ENCODE assay signal across 8 mouse cellular contexts in genomic region chr5:144963817-144964261, GRCm38 (mm10). TPM values are rescaled to one million over a fixed set of nuclear protein-coding genes. Genes with fewer than 3 reads are reported as not detected.
DNase-seq lines count a peak whose midpoint lies in the region; ATAC-seq and TF ChIP-seq lines count a peak whose summit lies in the region.

No protein-coding gene starts in this region.

- H3K4me3 ChIP-seq in CH12.LX (replicated peaks in 1 of 3; ENCODE audit: low read depth in 2 of 3, low read length in 2 of 3, poor library complexity in 1 of 3) = no peak overlapping the region
- H3K4me3 ChIP-seq in forebrain, embryonic 13.5 days = peak overlapping the region; percentile 84
- H3K4me3 ChIP-seq in liver, postnatal 0 days (ENCODE audit: low read depth, low read length) = no peak overlapping the region
- H3K4me3 ChIP-seq in neural tube, embryonic 11.5 days (ENCODE audit: low read depth, low read length) = no peak overlapping the region

- intact Hi-C loops in heart, postnatal 10 days (cut with DNase I) = no loop called here

- TF ChIP-seq CTCF in CH12.LX (conservative IDR thresholded peaks at IDR 0.05 in 1 of 2, IDR thresholded peaks at IDR 0.05 in 1 of 2; ENCODE audit: low read depth in 2 of 2, low read length in 2 of 2) = no peak
- TF ChIP-seq CTCF in liver, postnatal 0 days (IDR thresholded peaks at IDR 0.05; ENCODE audit: low read depth) = no peak

- peaks cover 8 to 23% of the 10 kb centered on the region in 2 experiments; a peak in 3 of 4 replicates for H3K4me1 ChIP-seq in CH12.LX (ENCODE audit: control insufficient read depth in 1 of 2, insufficient read depth in 2 of 2)
- peaks cover 27% of the 10 kb centered on the region for H3K4me1 ChIP-seq in forebrain, embryonic 13.5 days
- H3K4me1 ChIP-seq in liver, postnatal 0 days (ENCODE audit: insufficient read depth) = peaks cover 10% of the 10 kb centered on the region
- peaks cover 5% of the 10 kb centered on the region; the same call in 1 of the 2 replicates for H3K4me1 ChIP-seq in neural tube, embryonic 11.5 days (ENCODE audit: control insufficient read depth, insufficient read depth, low read length)

- TF ChIP-seq POLR2A in CH12.LX (IDR thresholded peaks at IDR 0.05; ENCODE audit: low read depth, low read length) = no peak

- no peak overlapping the region for H3K4me2 ChIP-seq in CH12.LX (ENCODE audit: insufficient read depth, low read depth, poor library complexity, severe bottlenecking)
- H3K4me2 ChIP-seq in forebrain, embryonic 13.5 days = peak overlapping the region; percentile 76
- H3K4me2 ChIP-seq in liver, postnatal 0 days (ENCODE audit: low read depth, low read length) = peak overlapping the region; percentile 48
- peak overlapping the region; percentile 9 for H3K4me2 ChIP-seq in neural tube, embryonic 11.5 days (ENCODE audit: low read depth)

- no peak overlapping the region for H3K9ac ChIP-seq in CH12.LX (ENCODE audit: insufficient read depth, low read depth)
- H3K9ac ChIP-seq in forebrain, embryonic 13.5 days = no peak overlapping the region
- H3K9ac ChIP-seq in liver, postnatal 0 days (replicated peaks) = no peak overlapping the region
- H3K9ac ChIP-seq in neural tube, embryonic 11.5 days (ENCODE audit: low read length) = no peak overlapping the region

- H3K27ac ChIP-seq in CH12.LX (ENCODE audit: insufficient read depth, low read depth) = no peak overlapping the region
- peak overlapping the region; percentile 57 for H3K27ac ChIP-seq in forebrain, embryonic 13.5 days
- H3K27ac ChIP-seq in liver, postnatal 0 days (ENCODE audit: low read depth) = no peak overlapping the region
- peak overlapping the region; percentile 46; the same call in 1 of the 2 replicates for H3K27ac ChIP-seq in neural tube, embryonic 11.5 days (ENCODE audit: low read depth, low read length)

- H3K79me2 ChIP-seq in CH12.LX (replicated peaks; ENCODE audit: control insufficient read depth, extremely low read depth, insufficient read depth, poor library complexity, severe bottlenecking) = no peaks in the 10 kb centered on the region

- no peak for TF ChIP-seq EP300 in CH12.LX (IDR thresholded peaks at IDR 0.05; ENCODE audit: low read length)
- TF ChIP-seq EP300 in liver, postnatal 0 days (IDR thresholded peaks at IDR 0.05; ENCODE audit: low read depth) = no peak

- no peak for ATAC-seq in forebrain, embryonic 13.5 days
- no peak for ATAC-seq in liver, postnatal 0 days
- peak; percentile 13; the same call in 1 of the 2 replicates for ATAC-seq in neural tube, embryonic 11.5 days (ENCODE audit: insufficient read depth, low FRiP score, low TSS enrichment)

- in situ Hi-C loops in CH12.LX (cut with MboI; ENCODE audit: low pct_ligation_motif_present, low pct_unique_long_range_greater_than_20kb, low sequenced_read_pairs) = no loop called here

- peaks cover 0 to 3% of the 10 kb centered on the region in 2 experiments for H3K36me3 ChIP-seq in CH12.LX (replicated peaks in 1 of 2; ENCODE audit: control insufficient read depth in 1 of 2, insufficient read depth in 1 of 2, low read length in 1 of 2)
- H3K36me3 ChIP-seq in forebrain, embryonic 13.5 days (ENCODE audit: poor library complexity, severe bottlenecking) = no peaks in the 10 kb centered on the region
- H3K36me3 ChIP-seq in liver, postnatal 0 days (replicated peaks; ENCODE audit: insufficient read depth, low read length) = no peaks in the 10 kb centered on the region
- no peaks in the 10 kb centered on the region for H3K36me3 ChIP-seq in neural tube, embryonic 11.5 days (ENCODE audit: control insufficient read depth, insufficient read depth, low read length)

- 7% methylated on average over 13 of the region's 13 CpGs for WGBS in forebrain, embryonic 13.5 days
- 20% methylated on average over 13 of the region's 13 CpGs for WGBS in liver, postnatal 0 days (ENCODE audit: insufficient replicate concordance)
- WGBS in neural tube, embryonic 11.5 days = 11% methylated on average over 13 of the region's 13 CpGs

- TF ChIP-seq RAD21 in CH12.LX (IDR thresholded peaks at IDR 0.05; ENCODE audit: low read depth, low read length) = no peak

- H3K27me3 ChIP-seq in CH12.LX (replicated peaks) = peaks cover 27% of the 10 kb centered on the region
- H3K27me3 ChIP-seq in forebrain, embryonic 13.5 days = 0 out of 2 replicates have a peak, but pooled peaks cover 10% of the 10 kb centered on the region
- peaks cover 11% of the 10 kb centered on the region for H3K27me3 ChIP-seq in liver, postnatal 0 days (ENCODE audit: insufficient read depth, low read length)
- no peaks in the 10 kb centered on the region for H3K27me3 ChIP-seq in neural tube, embryonic 11.5 days (ENCODE audit: control insufficient read depth, insufficient read depth, low read length)

- dilution Hi-C loops in CH12.LX (cut with MboI; ENCODE audit: extremely low pct_ligation_motif_present, extremely low pct_unique_long_range_greater_than_20kb, low sequenced_read_pairs) = no loop called here

- peak; percentile 22 for DNase-seq in CH12.LX (ENCODE audit: extremely low read depth)
- DNase-seq in adrenal gland, postnatal 36 days = peak; percentile 52 to 69
- DNase-seq in heart, postnatal 10 days = peak; percentile 68 to 75
- peak; percentile 74 for DNase-seq in kidney, postnatal 14 days
- peak; percentile 58 for DNase-seq in liver, postnatal 0 days
- DNase-seq in neural tube, embryonic 11.5 days (ENCODE audit: low spot score) = peak; percentile 61
- peak; percentile 33 to 56 for DNase-seq in thymus, adult 18-20 months

- no peaks in the 10 kb centered on the region for H3K9me3 ChIP-seq in CH12.LX (replicated peaks; ENCODE audit: low read length)
- H3K9me3 ChIP-seq in forebrain, embryonic 13.5 days (replicated peaks) = no peaks in the 10 kb centered on the region
- H3K9me3 ChIP-seq in liver, postnatal 0 days (ENCODE audit: low read length) = no peaks in the 10 kb centered on the region
- H3K9me3 ChIP-seq in neural tube, embryonic 11.5 days (ENCODE audit: control insufficient read depth, low read length) = no peaks in the 10 kb centered on the region

TF ChIP-seq in CH12.LX, 34 proteins besides CTCF, POLR2A, EP300 and RAD21:
- no peak for TF ChIP-seq RCOR1 (conservative IDR thresholded peaks at IDR 0.05; ENCODE audit: low read depth, low read length)
- TF ChIP-seq IRF4 (IDR thresholded peaks at IDR 0.05; ENCODE audit: low read depth, low read length) = no peak
- no peak for TF ChIP-seq MXI1 (IDR thresholded peaks at IDR 0.05; ENCODE audit: low read depth, low read length)
- TF ChIP-seq TBP (conservative IDR thresholded peaks at IDR 0.05; ENCODE audit: low read depth, low read length) = no peak
- TF ChIP-seq MAFK (IDR thresholded peaks at IDR 0.05; ENCODE audit: insufficient replicate concordance, low read length) = no peak
- TF ChIP-seq MAX (IDR thresholded peaks at IDR 0.05; ENCODE audit: low read length) = no peak
- no peak for TF ChIP-seq USF1 (IDR thresholded peaks at IDR 0.05; ENCODE audit: low read depth, low read length)
- no peak for TF ChIP-seq GABPA (IDR thresholded peaks at IDR 0.05; ENCODE audit: insufficient replicate concordance, low read depth, low read length)
- TF ChIP-seq USF2 (conservative IDR thresholded peaks at IDR 0.05; ENCODE audit: low read depth, low read length) = no peak
- no peak for TF ChIP-seq JUN (IDR thresholded peaks at IDR 0.05; ENCODE audit: insufficient read depth, low read depth, low read length)
- no peak for TF ChIP-seq MYC (IDR thresholded peaks at IDR 0.05; ENCODE audit: low read depth, low read length)
- TF ChIP-seq SMC3 (IDR thresholded peaks at IDR 0.05; ENCODE audit: low read depth, low read length) = no peak
- no peak for TF ChIP-seq NELFE (IDR thresholded peaks at IDR 0.05; ENCODE audit: low read depth, low read length)

RNA-seq across cellular contexts. Expression of gene Smurf1, which starts 1.8 kb away (rescaled TPM):
- total RNA-seq in CH12.LX (2012; rRNA removed) = 4.1 and 4.3 TPM in 2 replicates
- total RNA-seq in CH12.LX (2014; rRNA removed) = 2.9 and 3.1 TPM in 2 replicates
- 6.6 and 7.2 TPM in 2 replicates for polyA plus RNA-seq in CH12.LX (2012; ENCODE audit: insufficient read length, low read depth)
- total RNA-seq in adrenal gland, postnatal 36 days (2021) = 10 to 100 TPM; 18.6 to 24.8 TPM
- polyA plus RNA-seq in forebrain, embryonic 13.5 days (2015; fragmentation: Nextera tagmentation; extraction: Ambion mirVana) = 16.8 and 18.1 TPM in 2 replicates
- 10 to 100 TPM; 28.7 to 33.6 TPM for total RNA-seq in heart, postnatal 10 days (2021)
- polyA plus RNA-seq in liver, postnatal 0 days (2015; fragmentation: Nextera tagmentation; extraction: Ambion mirVana) = 2.1 and 2.2 TPM in 2 replicates
- polyA plus RNA-seq in neural tube, embryonic 11.5 days (2014; fragmentation: Nextera tagmentation; extraction: Ambion mirVana) = 19.6 and 21.3 TPM in 2 replicates

Comparison
In these comparisons a context has a peak if more than half of its experiments do, and no peak if none do; other contexts are left out.
1. DNase-seq: peak in every context shown above with its lines; median percentile 74 in kidney, postnatal 14 days; 72 in heart, postnatal 10 days; 61 in neural tube, embryonic 11.5 days; 60 in adrenal gland, postnatal 36 days; 58 in liver, postnatal 0 days; 44 in thymus, adult 18-20 months; 22 in CH12.LX.
2. H3K27ac ChIP-seq: peak in forebrain, embryonic 13.5 days (single experiment) and neural tube, embryonic 11.5 days (single experiment); none in CH12.LX (single experiment) and liver, postnatal 0 days (single experiment).